Mouse (Mus musculus): ENCODE results near the gene Birc3. TPM values are rescaled to one million over a fixed set of nuclear protein-coding genes. Genes with fewer than 3 reads are reported as not detected.

Gene Birc3
- 14.8 and 15.2 TPM in 2 replicates for polyA plus RNA-seq (2012; rRNA removed)

GRCm38 (mm10) chr9:7872775-7873439 lies at the start of gene Birc3:
Gene Birc3 (minus strand): TSS chr9:7873186.

GRCm38 (mm10) chr9:7836905-7837805 lies 35.8 kb downstream of the Birc3 start, which contains the start of gene Birc2:
Gene Birc2 (minus strand): TSS chr9:7837064.

Other genes starting within 250 kb of the Birc3 start
- gene Mmp20, start 245.0 kb downstream of the Birc3 start, polyA plus RNA-seq (2012; rRNA removed) = 0.01 TPM in 1 of 2 replicates, not detected in the other
- not detected in 2 replicates for gene Mmp7, start 181.1 kb downstream of the Birc3 start, polyA plus RNA-seq (2012; rRNA removed)
- 20.2 and 21.8 TPM in 2 replicates for gene Tmem123, start 109.1 kb downstream of the Birc3 start, polyA plus RNA-seq (2012; rRNA removed)
- gene Birc2, start 36.1 kb downstream of the Birc3 start, polyA plus RNA-seq (2012; rRNA removed) = 12.7 TPM in 2 replicates
- gene Yap1, start 131.4 kb upstream of the Birc3 start, polyA plus RNA-seq (2012; rRNA removed) = 6.7 and 6.9 TPM in 2 replicates
- gene Cfap300, start 169.6 kb upstream of the Birc3 start, polyA plus RNA-seq (2012; rRNA removed) = 0.50 and 0.60 TPM in 2 replicates

Measured in liver, embryonic 18 days (tissue).